Mouse (Mus musculus): ENCODE results near the gene Klc2.

- no peak for TF ChIP-seq CTCF (IDR thresholded peaks at IDR 0.05; ENCODE audit: borderline replicate concordance, extremely low read depth, insufficient read depth, insufficient read length)
- TF ChIP-seq POLR2A (IDR thresholded peaks at IDR 0.05; ENCODE audit: borderline replicate concordance, extremely low read depth, insufficient read depth, insufficient read length, poor library complexity, severe bottlenecking) = no peak
These were observed 33.4 kb upstream of the Klc2 start for GRCm38 (mm10) chr19:5151741-5152140.

Measured in brain, embryonic 14.5 days (tissue).